Mouse (Mus musculus) adrenal gland (tissue): ENCODE measurements around the gene Cryz.

Source experiments
- intact Hi-C: fragments of 180-260 bp; cut with DNase I; formaldehyde crosslinking; loops from one replicate; pipeline ENCODE4 v1.15.1; 2025

The Cryz gene

GRCm38 (mm10) chr3:154664636-154665035 is 68.1 kb downstream of the Cryz start:
- intact Hi-C loops: no loop called here

- intact Hi-C loops: no loop called here
Measured at GRCm38 (mm10) chr3:154668485-154668884, 72.0 kb downstream of the Cryz start.

GRCm38 (mm10) chr3:154670584-154670983 is 74.1 kb downstream of the Cryz start:
- intact Hi-C loops: no loop called here

GRCm38 (mm10) chr3:154671013-154671412 is 74.5 kb downstream of the Cryz start:
- intact Hi-C loops: no loop called here
